Mouse (Mus musculus): ENCODE measurements around the gene Ankrd11.

GRCm38 (mm10) chr8:122935912-122936311 is 106.2 kb downstream of the Ankrd11 start:
- TF ChIP-seq CTCF (conservative IDR thresholded peaks at IDR 0.05; ENCODE audit: low read length): no peak
- no peak for TF ChIP-seq POU5F1 (IDR thresholded peaks at IDR 0.05; ENCODE audit: borderline replicate concordance, low read length)

Data from E14TG2a.4 (cell line).